Comparison of ENCODE assay signal across 8 mouse cellular contexts in the genomic region with DNA sequence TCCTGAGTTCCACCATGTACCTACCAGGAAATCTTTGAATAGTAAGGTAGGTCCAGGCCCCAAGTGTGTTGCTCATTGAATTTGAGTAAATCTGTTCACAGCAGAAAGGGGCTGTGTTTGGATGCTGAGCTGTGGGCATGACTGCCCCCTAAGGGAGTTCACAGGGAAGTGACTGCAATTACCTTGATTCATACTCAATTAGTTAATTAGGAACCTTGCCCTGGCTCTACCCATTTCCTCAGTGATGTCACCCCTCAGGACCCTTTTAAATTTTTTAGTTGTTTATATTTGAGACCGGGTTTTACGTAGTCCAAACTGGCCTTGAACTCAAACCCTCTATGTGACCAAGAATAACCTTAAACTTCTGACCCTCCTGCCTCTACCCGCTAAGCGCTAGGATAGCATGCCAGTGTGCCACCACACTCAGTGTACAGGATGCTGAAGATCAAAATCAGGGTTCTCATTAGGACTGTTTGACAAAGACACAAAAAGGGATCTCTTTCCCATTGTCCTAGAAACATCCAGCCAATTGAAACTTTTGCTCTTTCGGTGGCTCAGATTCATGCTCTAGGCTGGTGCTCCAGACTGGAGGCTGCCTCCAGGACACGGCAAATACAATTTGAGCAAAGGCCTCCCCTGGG. TPM values are rescaled to one million over a fixed set of nuclear protein-coding genes. Genes with fewer than 3 reads are reported as not detected.
DNase-seq lines count a peak whose midpoint lies in the region; ATAC-seq lines count a peak whose summit lies in the region.

No protein-coding gene starts in this region.

- peak overlapping the region; percentile 70 for H3K4me3 ChIP-seq in kidney, embryonic 16.5 days (ENCODE audit: low read length)
- peak overlapping the region; percentile 70 for H3K4me3 ChIP-seq in brown adipose tissue, adult 24 weeks (ENCODE audit: insufficient read depth, low read depth, low read length)
- H3K4me3 ChIP-seq in intestine, embryonic 14.5 days (ENCODE audit: low read depth, low read length), result peak overlapping the region; percentile 69

- no peak for DNase-seq in kidney, postnatal 14 days
- DNase-seq in intestine, embryonic 14.5 days (ENCODE audit: low spot score), result no peak
- DNase-seq in naive thymus-derived CD4-positive, alpha-beta T cell, adult 2 months (ENCODE audit: low read depth), result peak; percentile 42
- DNase-seq in spleen, postnatal 4 days (ENCODE audit: low spot score in 2 of 2), result no peak
- DNase-seq in spleen, postnatal 14 days (ENCODE audit: low spot score in 2 of 2), result no peak
- DNase-seq in right cerebral cortex, postnatal 25 days, result no peak

- WGBS in kidney, embryonic 16.5 days, result 8% methylated on average over 6 of the region's 6 CpGs
- 12% methylated on average over 6 of the region's 6 CpGs for WGBS in intestine, embryonic 14.5 days

- H3K4me2 ChIP-seq in kidney, embryonic 16.5 days (replicated peaks; ENCODE audit: low read depth, low read length), result peak overlapping the region; percentile 94
- peak overlapping the region; percentile 90 for H3K4me2 ChIP-seq in intestine, embryonic 14.5 days (ENCODE audit: low read length)

- H3K27me3 ChIP-seq in kidney, embryonic 16.5 days (ENCODE audit: insufficient read depth, low read length), result no peaks in the 10 kb centered on the region
- H3K27me3 ChIP-seq in intestine, embryonic 14.5 days (replicated peaks; ENCODE audit: control insufficient read depth, insufficient read depth, low read length), result no peaks in the 10 kb centered on the region

- H3K27ac ChIP-seq in kidney, embryonic 16.5 days (ENCODE audit: low read length), result peak overlapping the region; percentile 81
- H3K27ac ChIP-seq in brown adipose tissue, adult 24 weeks (replicated peaks; ENCODE audit: low read depth, low read length), result 0 out of 2 replicates have a peak overlapping the region, but pooled peaks have one; percentile 17
- peak overlapping the region; percentile 73 for H3K27ac ChIP-seq in intestine, embryonic 14.5 days (ENCODE audit: low read depth)

- peaks cover 3% of the 10 kb centered on the region; the same call in 1 of the 2 replicates for H3K36me3 ChIP-seq in kidney, embryonic 16.5 days (ENCODE audit: insufficient read depth, low read length)
- H3K36me3 ChIP-seq in intestine, embryonic 14.5 days (ENCODE audit: control insufficient read depth, insufficient read depth, low read length), result no peaks in the 10 kb centered on the region

- peaks cover 30% of the 10 kb centered on the region for H3K4me1 ChIP-seq in kidney, embryonic 16.5 days (ENCODE audit: insufficient read depth, low read length)
- H3K4me1 ChIP-seq in brown adipose tissue, adult 24 weeks (ENCODE audit: control insufficient read depth, insufficient read depth, insufficient read length, low read length), result no peaks in the 10 kb centered on the region
- peaks cover 20% of the 10 kb centered on the region for H3K4me1 ChIP-seq in intestine, embryonic 14.5 days (replicated peaks; ENCODE audit: control insufficient read depth, insufficient read depth, low read length)

- peak overlapping the region; percentile 85 for H3K9ac ChIP-seq in kidney, embryonic 16.5 days (replicated peaks; ENCODE audit: low read length)
- peak overlapping the region; percentile 65 for H3K9ac ChIP-seq in intestine, embryonic 14.5 days (ENCODE audit: low read length)

- ATAC-seq in kidney, embryonic 16.5 days (ENCODE audit: low FRiP score, low TSS enrichment), result peak; percentile 25; the same call in 1 of the 2 replicates
- ATAC-seq in intestine, embryonic 14.5 days (replicated peaks; ENCODE audit: low FRiP score, low TSS enrichment, low read depth), result peak; percentile 5; the same call in 1 of the 2 replicates

- no peaks in the 10 kb centered on the region for H3K9me3 ChIP-seq in kidney, embryonic 16.5 days (ENCODE audit: low read length)
- no peaks in the 10 kb centered on the region for H3K9me3 ChIP-seq in intestine, embryonic 14.5 days (ENCODE audit: control insufficient read depth, low read length)

RNA-seq across cellular contexts. Expression of a gene that starts 0.5 kb away (rescaled TPM):
- polyA plus RNA-seq in kidney, embryonic 16.5 days (2015; fragmentation: Nextera tagmentation; extraction: Ambion mirVana), result 90.6 and 100 TPM in 2 replicates
- polyA plus RNA-seq in brown adipose tissue, adult 24 weeks (2012; ENCODE audit: insufficient read depth, insufficient read length, missing spikeins), result 1.5 and 5.1 TPM in 2 replicates
- polyA plus RNA-seq in intestine, embryonic 14.5 days (2014; fragmentation: Nextera tagmentation; extraction: Ambion mirVana), result 28.1 and 29.5 TPM in 2 replicates

RNA-seq across cellular contexts. Expression of a gene that starts 11.7 kb away (rescaled TPM):
- 457 and 459 TPM in 2 replicates for polyA plus RNA-seq in kidney, embryonic 16.5 days (2015; fragmentation: Nextera tagmentation; extraction: Ambion mirVana)
- polyA plus RNA-seq in brown adipose tissue, adult 24 weeks (2012; ENCODE audit: insufficient read depth, insufficient read length, missing spikeins), result 55.2 and 82.1 TPM in 2 replicates
- 733 and 792 TPM in 2 replicates for polyA plus RNA-seq in intestine, embryonic 14.5 days (2014; fragmentation: Nextera tagmentation; extraction: Ambion mirVana)

RNA-seq across cellular contexts. Expression of a gene that starts 49.6 kb away (rescaled TPM):
- 22.1 and 23.0 TPM in 2 replicates for polyA plus RNA-seq in kidney, embryonic 16.5 days (2015; fragmentation: Nextera tagmentation; extraction: Ambion mirVana)
- polyA plus RNA-seq in brown adipose tissue, adult 24 weeks (2012; ENCODE audit: insufficient read depth, insufficient read length, missing spikeins), result 11.1 and 24.9 TPM in 2 replicates
- 19.2 and 19.6 TPM in 2 replicates for polyA plus RNA-seq in intestine, embryonic 14.5 days (2014; fragmentation: Nextera tagmentation; extraction: Ambion mirVana)

Comparison
In these comparisons a context has a peak if more than half of its experiments do, and no peak if none do; other contexts are left out.
1. H3K27ac ChIP-seq: peak in every context shown above with its lines; median percentile 81 in kidney, embryonic 16.5 days; 73 in intestine, embryonic 14.5 days; 17 in brown adipose tissue, adult 24 weeks.